Mouse (Mus musculus) stomach, postnatal 0 days (tissue): ENCODE measurements at regions not wholly inside any gene's neighbourhood (a gene's known extent, or its start where the extent isn't known, plus 50 kb on each side); places are given as distances from the start of the nearest gene placed in this dataset.

Experiments
- ATAC-seq: fragments of 200-750 bp; cut with Nextera tagmentation; 2 replicates; pipeline ENCODE4 v1.8.0; 2017; ENCODE audit not compliant: low FRiP score, low TSS enrichment
- DNase-seq: peaks from one replicate; pipeline ENCODE4 v3.0.0-alpha.2; 2016; ENCODE audit warnings: low spot score
- H3K27ac ChIP-seq: fragments of 300-500 bp; sonication (generic); replicated peaks from 2 replicates; pipeline ENCODE4 v1.5.1; 2014; ENCODE audit warnings: mild to moderate bottlenecking, control low read depth
- H3K27me3 ChIP-seq: fragments of 300-500 bp; sonication (generic); 2 replicates; pipeline ENCODE4 v1.6.1; 2014; ENCODE audit warnings: low read length; ENCODE audit not compliant: control insufficient read depth, insufficient read depth
- H3K36me3 ChIP-seq: fragments of 300-500 bp; sonication (generic); 2 replicates; pipeline ENCODE4 v1.6.1; 2014; ENCODE audit warnings: low read length, mixed read lengths; ENCODE audit not compliant: control insufficient read depth, insufficient read depth
- H3K4me1 ChIP-seq: fragments of 300-500 bp; sonication (generic); replicated peaks from 2 replicates; pipeline ENCODE4 v1.6.1; 2014; ENCODE audit warnings: antibody characterized with exemption; ENCODE audit not compliant: control insufficient read depth, insufficient read depth
- H3K4me2 ChIP-seq: fragments of 300-500 bp; sonication (generic); replicated peaks from 2 replicates; pipeline ENCODE4 v1.6.1; 2014; ENCODE audit warnings: low read depth, mild to moderate bottlenecking, control low read depth, moderate library complexity
- H3K4me3 ChIP-seq: fragments of 300-500 bp; sonication (generic); 2 replicates; pipeline ENCODE4 v1.5.1; 2014; ENCODE audit warnings: low read depth, low read length, control low read depth
- H3K9ac ChIP-seq: fragments of 300-500 bp; sonication (generic); 2 replicates; pipeline ENCODE4 v1.6.1; 2014; ENCODE audit warnings: mild to moderate bottlenecking, low read length, control low read depth, mixed read lengths
- H3K9me3 ChIP-seq: fragments of 300-500 bp; sonication (generic); 2 replicates; pipeline ENCODE4 v1.6.1; 2016; ENCODE audit warnings: low read length; ENCODE audit not compliant: control insufficient read depth
- CTCF ChIP-seq: IDR thresholded peaks from 2 replicates; pipeline ENCODE4 v1.5.1; 2016; ENCODE audit warnings: antibody characterized with exemption, low read depth, mild to moderate bottlenecking, moderate library complexity
- EP300 ChIP-seq: optimal IDR thresholded peaks from 2 replicates; pipeline ENCODE3; 2016; ENCODE audit warnings: antibody characterized with exemption
- WGBS: fragments of 180-500 bp; shearing (Covaris S2); extraction: QIAGEN DNeasy Blood & Tissue Kit; methylation state at CpG from one replicate; pipeline ENCODE4 v1.1.7; 2014; 5-methylcytosine and 5-hydroxymethylcytosine counted together

- ATAC-seq (peak; percentile 29; the same call in 1 of the 2 replicates), DNase-seq (no peak)
- WGBS = 38% methylated on average over 7 of the region's 7 CpGs
- Histone ChIP-seq H3K9me3 (no peaks in the 10 kb centered on the region), H3K4me2 (no peak overlapping the region), H3K4me1 (no peaks in the 10 kb centered on the region), H3K27ac (peak overlapping the region; percentile 56; the same call in 1 of the 2 replicates), H3K9ac (no peak overlapping the region), H3K36me3 (no peaks in the 10 kb centered on the region), H3K4me3 (no peak overlapping the region), H3K27me3 (no peaks in the 10 kb centered on the region)
- TF ChIP-seq CTCF = no peak
- no peak for TF ChIP-seq EP300
These were observed 62.4 kb upstream of the Cnksr3 start for GRCm38 (mm10) chr10:7274422-7274821.

GRCm38 (mm10) chr10:7271156-7271555, 59.1 kb upstream of the Cnksr3 start:
- DNase-seq (no peak), ATAC-seq (no peak)
- no peaks in the 10 kb centered on the region for H3K27me3 ChIP-seq
- H3K9me3 ChIP-seq = no peaks in the 10 kb centered on the region
- no peak overlapping the region for H3K4me3 ChIP-seq
- no peak for TF ChIP-seq CTCF
- TF ChIP-seq EP300 = no peak
- no peaks in the 10 kb centered on the region for H3K4me1 ChIP-seq
- H3K27ac ChIP-seq = no peak overlapping the region
- 49% methylated on average over 5 of the region's 5 CpGs for WGBS
- no peak overlapping the region for H3K9ac ChIP-seq
- H3K36me3 ChIP-seq = no peaks in the 10 kb centered on the region
- no peak overlapping the region for H3K4me2 ChIP-seq

- DNase-seq (no peak), ATAC-seq (no peak)
- Histone ChIP-seq H3K4me3 (no peak overlapping the region), H3K9ac (no peak overlapping the region), H3K4me2 (no peak overlapping the region), H3K36me3 (no peaks in the 10 kb centered on the region), H3K27me3 (no peaks in the 10 kb centered on the region), H3K27ac (no peak overlapping the region), H3K9me3 (no peaks in the 10 kb centered on the region), H3K4me1 (no peaks in the 10 kb centered on the region)
- no peak for TF ChIP-seq EP300
- TF ChIP-seq CTCF = no peak
- 73% methylated on average over 9 of the region's 9 CpGs for WGBS
These were observed 56.5 kb upstream of the Cnksr3 start for GRCm38 (mm10) chr10:7268386-7269033.

- H3K36me3 ChIP-seq = no peaks in the 10 kb centered on the region
- H3K9me3 ChIP-seq = no peaks in the 10 kb centered on the region
- ATAC-seq = no peak
- no peaks in the 10 kb centered on the region for H3K4me1 ChIP-seq
- DNase-seq = no peak
- H3K9ac ChIP-seq = no peak overlapping the region
- H3K4me3 ChIP-seq = no peak overlapping the region
- no peaks in the 10 kb centered on the region for H3K27me3 ChIP-seq
- H3K4me2 ChIP-seq = no peak overlapping the region
- WGBS = 93% methylated on average over 4 of the region's 4 CpGs
- H3K27ac ChIP-seq = no peak overlapping the region
- no peak for TF ChIP-seq CTCF
- no peak for TF ChIP-seq EP300
These were observed 55.9 kb upstream of the Cnksr3 start for GRCm38 (mm10) chr10:7267903-7268302.

- TF ChIP-seq CTCF = no peak
- no peak for TF ChIP-seq EP300
- Histone ChIP-seq H3K27me3 (no peaks in the 10 kb centered on the region), H3K27ac (no peak overlapping the region), H3K4me1 (no peaks in the 10 kb centered on the region), H3K9ac (no peak overlapping the region), H3K4me3 (no peak overlapping the region), H3K9me3 (no peaks in the 10 kb centered on the region), H3K4me2 (no peak overlapping the region), H3K36me3 (no peaks in the 10 kb centered on the region)
- no peak for ATAC-seq
- 57% methylated on average over 4 of the region's 4 CpGs for WGBS
- DNase-seq = no peak
These were observed 55.1 kb upstream of the Cnksr3 start for GRCm38 (mm10) chr10:7267106-7267505.

- Histone ChIP-seq H3K27me3 (no peaks in the 10 kb centered on the region), H3K36me3 (no peaks in the 10 kb centered on the region), H3K9ac (no peak overlapping the region), H3K4me1 (no peaks in the 10 kb centered on the region), H3K27ac (no peak overlapping the region), H3K4me3 (no peak overlapping the region), H3K4me2 (no peak overlapping the region), H3K9me3 (no peaks in the 10 kb centered on the region)
- ATAC-seq = no peak
- TF ChIP-seq EP300 (no peak), CTCF (no peak)
- no peak for DNase-seq
- 46% methylated on average over 9 of the region's 9 CpGs for WGBS
These were observed 53.4 kb upstream of the Cnksr3 start for GRCm38 (mm10) chr10:7265412-7265811.
